Mouse (Mus musculus): ENCODE data around the gene Sox2. TPM values are rescaled to one million over a fixed set of nuclear protein-coding genes. Genes with fewer than 3 reads are reported as not detected.

The Sox2 gene
- total and polyA plus RNA-seq, 3 experiments = not detected

GRCm38 (mm10) chr3:34654781-34655180 is 4.6 kb downstream of the Sox2 start:
- no peak overlapping the region for H3K4me3 ChIP-seq (ENCODE audit: control insufficient read depth in 1 of 2, insufficient read depth in 1 of 2, low read depth in 2 of 2, low read length in 2 of 2)
- no peaks in the 10 kb centered on the region for H3K36me3 ChIP-seq (ENCODE audit: control insufficient read depth in 1 of 2, insufficient read depth in 2 of 2, low read length in 2 of 2)
- no peaks in the 10 kb centered on the region for H3K79me2 ChIP-seq (ENCODE audit: control insufficient read depth, insufficient read depth, low read length, poor library complexity)
- no peaks in the 10 kb centered on the region for H3K9me3 ChIP-seq (replicated peaks; ENCODE audit: insufficient read depth, low read length)
- no peak for DNase-seq (ENCODE audit: low read depth, low spot score)
- H3K27ac ChIP-seq (ENCODE audit: control insufficient read depth, low read depth, low read length) = no peak overlapping the region
- H3K27me3 ChIP-seq (ENCODE audit: control insufficient read depth in 1 of 2, insufficient read depth in 2 of 2, low read length in 2 of 2) = no peaks in the 10 kb centered on the region
- TF ChIP-seq MAFK (IDR thresholded peaks at IDR 0.05; ENCODE audit: borderline replicate concordance, low read depth, low read length) (no peak), UBTF (IDR thresholded peaks at IDR 0.05; ENCODE audit: borderline replicate concordance, insufficient read depth, low read depth, low read length) (no peak), TAL1 (IDR thresholded peaks at IDR 0.05; ENCODE audit: low read length) (no peak)
- H3K4me1 ChIP-seq (ENCODE audit: control insufficient read depth in 1 of 2, insufficient read depth in 2 of 2, low read length in 2 of 2) = no peaks in the 10 kb centered on the region
- no peak overlapping the region for H3K9ac ChIP-seq (ENCODE audit: control insufficient read depth, low read depth, low read length, poor library complexity, severe bottlenecking)

GRCm38 (mm10) chr3:34655311-34656075 is 5.3 kb downstream of the Sox2 start:
- Histone ChIP-seq H3K79me2 (ENCODE audit: control insufficient read depth, insufficient read depth, low read length, poor library complexity) (no peaks in the 10 kb centered on the region), H3K9me3 (replicated peaks; ENCODE audit: insufficient read depth, low read length) (no peaks in the 10 kb centered on the region), H3K4me3 (ENCODE audit: control insufficient read depth in 1 of 2, insufficient read depth in 1 of 2, low read depth in 2 of 2, low read length in 2 of 2) (no peak overlapping the region), H3K27me3 (ENCODE audit: control insufficient read depth in 1 of 2, insufficient read depth in 2 of 2, low read length in 2 of 2) (no peaks in the 10 kb centered on the region), H3K36me3 (ENCODE audit: control insufficient read depth in 1 of 2, insufficient read depth in 2 of 2, low read length in 2 of 2) (no peaks in the 10 kb centered on the region), H3K9ac (ENCODE audit: control insufficient read depth, low read depth, low read length, poor library complexity, severe bottlenecking) (no peak overlapping the region), H3K27ac (ENCODE audit: control insufficient read depth, low read depth, low read length) (no peak overlapping the region), H3K4me1 (ENCODE audit: control insufficient read depth in 1 of 2, insufficient read depth in 2 of 2, low read length in 2 of 2) (no peaks in the 10 kb centered on the region)
- DNase-seq (ENCODE audit: low read depth, low spot score) = no peak
- no peak for TF ChIP-seq TBP (IDR thresholded peaks at IDR 0.05; ENCODE audit: low read depth, low read length)

- no peak for DNase-seq (ENCODE audit: low read depth, low spot score)
- Histone ChIP-seq H3K27me3 (ENCODE audit: control insufficient read depth in 1 of 2, insufficient read depth in 2 of 2, low read length in 2 of 2) (no peaks in the 10 kb centered on the region), H3K9ac (ENCODE audit: control insufficient read depth, low read depth, low read length, poor library complexity, severe bottlenecking) (no peak overlapping the region), H3K4me3 (ENCODE audit: control insufficient read depth in 1 of 2, insufficient read depth in 1 of 2, low read depth in 2 of 2, low read length in 2 of 2) (no peak overlapping the region), H3K36me3 (ENCODE audit: control insufficient read depth in 1 of 2, insufficient read depth in 2 of 2, low read length in 2 of 2) (no peaks in the 10 kb centered on the region), H3K9me3 (replicated peaks; ENCODE audit: insufficient read depth, low read length) (no peaks in the 10 kb centered on the region), H3K4me1 (ENCODE audit: control insufficient read depth in 1 of 2, insufficient read depth in 2 of 2, low read length in 2 of 2) (no peaks in the 10 kb centered on the region), H3K27ac (ENCODE audit: control insufficient read depth, low read depth, low read length) (no peak overlapping the region), H3K79me2 (ENCODE audit: control insufficient read depth, insufficient read depth, low read length, poor library complexity) (no peaks in the 10 kb centered on the region)
- TF ChIP-seq ELF1 (IDR thresholded peaks at IDR 0.05; ENCODE audit: low read depth, low read length) = no peak
- no peak for TF ChIP-seq UBTF (IDR thresholded peaks at IDR 0.05; ENCODE audit: borderline replicate concordance, insufficient read depth, low read depth, low read length)
- no peak for TF ChIP-seq NELFE (IDR thresholded peaks at IDR 0.05; ENCODE audit: low read depth, low read length)
- TF ChIP-seq CHD1 (IDR thresholded peaks at IDR 0.05; ENCODE audit: low read depth, low read length) = no peak
- TF ChIP-seq USF2 (IDR thresholded peaks at IDR 0.05; ENCODE audit: borderline replicate concordance in 1 of 2, insufficient read depth in 1 of 2, low read depth in 1 of 2, low read length in 2 of 2) = no peak
- TF ChIP-seq RCOR1 (IDR thresholded peaks at IDR 0.05; ENCODE audit: low read depth, low read length) = no peak
- no peak for TF ChIP-seq POLR2A (IDR thresholded peaks at IDR 0.05; ENCODE audit: control insufficient read depth in 1 of 2, insufficient read depth in 1 of 2, low read depth in 1 of 2, low read length in 2 of 2, poor library complexity in 1 of 2)
- no peak for TF ChIP-seq MYB (IDR thresholded peaks at IDR 0.05; ENCODE audit: low read depth, low read length)
- TF ChIP-seq TBP (IDR thresholded peaks at IDR 0.05; ENCODE audit: low read depth, low read length) = no peak
- TF ChIP-seq BHLHE40 (IDR thresholded peaks at IDR 0.05; ENCODE audit: borderline replicate concordance, low read depth, low read length) = no peak
- TF ChIP-seq POLR2AphosphoS5 (IDR thresholded peaks at IDR 0.05; ENCODE audit: borderline replicate concordance, low read depth, low read length) = no peak
Observed at GRCm38 (mm10) chr3:34656153-34656552, 5.9 kb downstream of the Sox2 start.

Measured in MEL (cell line).